Mouse (Mus musculus): ENCODE data around the gene Ttc12. TPM values are rescaled to one million over a fixed set of nuclear protein-coding genes. Genes with fewer than 3 reads are reported as not detected.

The Ttc12 gene
- polyA plus RNA-seq, 1 experiment, result 3.3 TPM

- Histone ChIP-seq H3K4me1 (replicated peaks; ENCODE audit: control insufficient read depth, insufficient read depth, low read length) (no peaks in the 10 kb centered on the region), H3K27ac (ENCODE audit: control insufficient read depth, insufficient read depth, low read length) (no peak overlapping the region), H3K36me3 (ENCODE audit: control insufficient read depth, insufficient read depth, low read length) (no peaks in the 10 kb centered on the region), H3K27me3 (ENCODE audit: control insufficient read depth, insufficient read depth, low read length) (no peaks in the 10 kb centered on the region), H3K4me3 (ENCODE audit: control insufficient read depth, insufficient read depth, low read length) (no peak overlapping the region)
- TF ChIP-seq POLR2A (IDR thresholded peaks at IDR 0.05; ENCODE audit: control insufficient read depth, extremely low read depth, insufficient read depth, low read length, poor library complexity) (no peak), CTCF (IDR thresholded peaks at IDR 0.05; ENCODE audit: borderline replicate concordance, control insufficient read depth, extremely low read depth, insufficient read depth, low read length, poor library complexity) (no peak)
- 85% methylated on average over 8 of the region's 8 CpGs for WGBS
- DNase-seq, result no peak
These were observed 43.4 kb upstream of the Ttc12 start for GRCm38 (mm10) chr9:49529366-49529959.

DNA sequence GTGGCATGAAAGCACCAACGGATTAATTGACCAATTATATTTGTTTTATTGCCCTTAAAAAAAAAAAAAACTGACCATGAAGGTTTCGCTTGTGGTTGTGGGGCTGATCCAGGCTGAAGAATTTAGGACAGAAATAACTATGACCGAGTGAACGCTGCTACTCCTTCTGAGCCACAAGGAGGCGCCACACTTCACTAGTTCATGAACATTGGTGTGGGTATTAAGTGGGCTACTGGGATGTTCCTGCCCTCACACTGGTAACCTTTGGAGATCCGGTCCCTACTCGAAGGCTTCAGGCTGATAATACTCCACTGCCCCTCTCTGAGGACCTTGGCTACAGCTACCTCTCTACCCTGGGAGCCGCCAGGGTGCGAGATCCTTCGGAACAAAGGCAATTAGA lies 42.9 kb upstream of the Ttc12 start:
- WGBS, result 68% methylated on average over 10 of the region's 10 CpGs
- no peak overlapping the region for H3K4me3 ChIP-seq (ENCODE audit: control insufficient read depth, insufficient read depth, low read length)
- H3K4me1 ChIP-seq (replicated peaks; ENCODE audit: control insufficient read depth, insufficient read depth, low read length), result no peaks in the 10 kb centered on the region
- no peak overlapping the region for H3K27ac ChIP-seq (ENCODE audit: control insufficient read depth, insufficient read depth, low read length)
- no peak for DNase-seq
- TF ChIP-seq CTCF (IDR thresholded peaks at IDR 0.05; ENCODE audit: borderline replicate concordance, control insufficient read depth, extremely low read depth, insufficient read depth, low read length, poor library complexity) (no peak), POLR2A (IDR thresholded peaks at IDR 0.05; ENCODE audit: control insufficient read depth, extremely low read depth, insufficient read depth, low read length, poor library complexity) (no peak)
- H3K36me3 ChIP-seq (ENCODE audit: control insufficient read depth, insufficient read depth, low read length), result no peaks in the 10 kb centered on the region
- no peaks in the 10 kb centered on the region for H3K27me3 ChIP-seq (ENCODE audit: control insufficient read depth, insufficient read depth, low read length)

GRCm38 (mm10) chr9:49528026-49528425 lies 42.0 kb upstream of the Ttc12 start:
- Histone ChIP-seq H3K27me3 (ENCODE audit: control insufficient read depth, insufficient read depth, low read length) (no peaks in the 10 kb centered on the region), H3K36me3 (ENCODE audit: control insufficient read depth, insufficient read depth, low read length) (no peaks in the 10 kb centered on the region), H3K27ac (ENCODE audit: control insufficient read depth, insufficient read depth, low read length) (no peak overlapping the region), H3K4me1 (replicated peaks; ENCODE audit: control insufficient read depth, insufficient read depth, low read length) (no peaks in the 10 kb centered on the region), H3K4me3 (ENCODE audit: control insufficient read depth, insufficient read depth, low read length) (no peak overlapping the region)
- WGBS, result 91% methylated on average over 5 of the region's 5 CpGs
- TF ChIP-seq CTCF (IDR thresholded peaks at IDR 0.05; ENCODE audit: borderline replicate concordance, control insufficient read depth, extremely low read depth, insufficient read depth, low read length, poor library complexity), result no peak
- no peak for TF ChIP-seq POLR2A (IDR thresholded peaks at IDR 0.05; ENCODE audit: control insufficient read depth, extremely low read depth, insufficient read depth, low read length, poor library complexity)
- DNase-seq, result no peak

- no peaks in the 10 kb centered on the region for H3K4me1 ChIP-seq (replicated peaks; ENCODE audit: control insufficient read depth, insufficient read depth, low read length)
- no peak for DNase-seq
- no peaks in the 10 kb centered on the region for H3K27me3 ChIP-seq (ENCODE audit: control insufficient read depth, insufficient read depth, low read length)
- WGBS, result 81% methylated on average over 8 of the region's 8 CpGs
- TF ChIP-seq CTCF (IDR thresholded peaks at IDR 0.05; ENCODE audit: borderline replicate concordance, control insufficient read depth, extremely low read depth, insufficient read depth, low read length, poor library complexity) (no peak), POLR2A (IDR thresholded peaks at IDR 0.05; ENCODE audit: control insufficient read depth, extremely low read depth, insufficient read depth, low read length, poor library complexity) (no peak)
- no peak overlapping the region for H3K27ac ChIP-seq (ENCODE audit: control insufficient read depth, insufficient read depth, low read length)
- no peaks in the 10 kb centered on the region for H3K36me3 ChIP-seq (ENCODE audit: control insufficient read depth, insufficient read depth, low read length)
- H3K4me3 ChIP-seq (ENCODE audit: control insufficient read depth, insufficient read depth, low read length), result no peak overlapping the region
These were observed 41.3 kb upstream of the Ttc12 start for GRCm38 (mm10) chr9:49527340-49527739.

GRCm38 (mm10) chr9:49524721-49525120 lies 38.7 kb upstream of the Ttc12 start:
- DNase-seq, result no peak
- Histone ChIP-seq H3K4me3 (ENCODE audit: control insufficient read depth, insufficient read depth, low read length) (no peak overlapping the region), H3K27ac (ENCODE audit: control insufficient read depth, insufficient read depth, low read length) (no peak overlapping the region), H3K27me3 (ENCODE audit: control insufficient read depth, insufficient read depth, low read length) (no peaks in the 10 kb centered on the region), H3K36me3 (ENCODE audit: control insufficient read depth, insufficient read depth, low read length) (no peaks in the 10 kb centered on the region), H3K4me1 (replicated peaks; ENCODE audit: control insufficient read depth, insufficient read depth, low read length) (no peaks in the 10 kb centered on the region)
- 83% methylated on average over 9 of the region's 9 CpGs for WGBS
- TF ChIP-seq POLR2A (IDR thresholded peaks at IDR 0.05; ENCODE audit: control insufficient read depth, extremely low read depth, insufficient read depth, low read length, poor library complexity) (no peak), CTCF (IDR thresholded peaks at IDR 0.05; ENCODE audit: borderline replicate concordance, control insufficient read depth, extremely low read depth, insufficient read depth, low read length, poor library complexity) (no peak)

DNA sequence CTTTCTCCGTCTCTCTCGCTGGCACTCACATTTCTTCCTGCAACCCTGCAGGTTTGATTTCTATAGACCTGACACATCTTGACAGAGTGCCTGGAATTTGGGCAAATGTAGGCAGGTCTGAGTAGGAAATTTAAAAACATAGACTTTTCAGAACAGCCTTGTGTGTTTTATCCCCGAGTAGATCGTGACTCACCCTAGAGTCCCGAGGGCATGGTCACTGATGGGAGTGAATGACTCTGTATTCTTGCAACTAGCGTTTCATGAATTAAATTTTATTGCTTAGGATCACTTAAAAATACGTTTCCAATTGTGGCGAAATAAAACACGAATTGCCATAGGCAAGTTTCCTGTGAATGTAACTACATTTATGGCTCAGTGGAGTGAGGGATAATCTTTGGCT lies 37.9 kb upstream of the Ttc12 start:
- no peak for TF ChIP-seq CTCF (IDR thresholded peaks at IDR 0.05; ENCODE audit: borderline replicate concordance, control insufficient read depth, extremely low read depth, insufficient read depth, low read length, poor library complexity)
- TF ChIP-seq POLR2A (IDR thresholded peaks at IDR 0.05; ENCODE audit: control insufficient read depth, extremely low read depth, insufficient read depth, low read length, poor library complexity), result no peak
- no peak for DNase-seq
- 92% methylated on average over 9 of the region's 9 CpGs for WGBS

GRCm38 (mm10) chr9:49514306-49514705 lies 28.3 kb upstream of the Ttc12 start:
- DNase-seq, result no peak
- 79% methylated on average over 2 of the region's 2 CpGs for WGBS
- H3K36me3 ChIP-seq (ENCODE audit: control insufficient read depth, insufficient read depth, low read length), result no peaks in the 10 kb centered on the region

More for the DNA sequence above, 37.9 kb upstream of the Ttc12 start:
- Histone ChIP-seq H3K4me1 (replicated peaks; ENCODE audit: control insufficient read depth, insufficient read depth, low read length) (no peaks in the 10 kb centered on the region), H3K36me3 (ENCODE audit: control insufficient read depth, insufficient read depth, low read length) (no peaks in the 10 kb centered on the region), H3K27me3 (ENCODE audit: control insufficient read depth, insufficient read depth, low read length) (no peaks in the 10 kb centered on the region), H3K4me3 (ENCODE audit: control insufficient read depth, insufficient read depth, low read length) (no peak overlapping the region), H3K27ac (ENCODE audit: control insufficient read depth, insufficient read depth, low read length) (no peak overlapping the region)

More at GRCm38 (mm10) chr9:49514306-49514705, 28.3 kb upstream of the Ttc12 start:
- Histone ChIP-seq H3K27me3 (ENCODE audit: control insufficient read depth, insufficient read depth, low read length) (no peaks in the 10 kb centered on the region), H3K4me3 (ENCODE audit: control insufficient read depth, insufficient read depth, low read length) (no peak overlapping the region), H3K27ac (ENCODE audit: control insufficient read depth, insufficient read depth, low read length) (no peak overlapping the region), H3K4me1 (replicated peaks; ENCODE audit: control insufficient read depth, insufficient read depth, low read length) (no peaks in the 10 kb centered on the region)
- TF ChIP-seq CTCF (IDR thresholded peaks at IDR 0.05; ENCODE audit: borderline replicate concordance, control insufficient read depth, extremely low read depth, insufficient read depth, low read length, poor library complexity), result no peak

Data from thymus, adult 2 months (tissue).